Mouse (Mus musculus) monocyte, adult 5-6 weeks (primary cell): Measurements from ENCODE around the gene D16Ertd472e. TPM values are rescaled to one million over a fixed set of nuclear protein-coding genes. Genes with fewer than 3 reads are reported as not detected.

Source experiments
- ATAC-seq: fragments of 153-309, 156-312 bp; replicated peaks from 2 replicates; pipeline ENCODE4 v1.8.0; 2017; ENCODE audit warnings: mild to moderate bottlenecking; ENCODE audit not compliant: low TSS enrichment, insufficient number of reproducible peaks, severe bottlenecking, poor library complexity, low FRiP score
- total RNA-seq: library from RNA; stranded (forward); fragments of 200-1000, 200-491, 200-594 nt; gene quantifications from 3 replicates; pipeline ENCODE4 v1.2.3, GENCODE M21; 2017

Gene D16Ertd472e
- 44.1 to 55.3 TPM (median 51.0 TPM) in 3 replicates for total RNA-seq

DNA sequence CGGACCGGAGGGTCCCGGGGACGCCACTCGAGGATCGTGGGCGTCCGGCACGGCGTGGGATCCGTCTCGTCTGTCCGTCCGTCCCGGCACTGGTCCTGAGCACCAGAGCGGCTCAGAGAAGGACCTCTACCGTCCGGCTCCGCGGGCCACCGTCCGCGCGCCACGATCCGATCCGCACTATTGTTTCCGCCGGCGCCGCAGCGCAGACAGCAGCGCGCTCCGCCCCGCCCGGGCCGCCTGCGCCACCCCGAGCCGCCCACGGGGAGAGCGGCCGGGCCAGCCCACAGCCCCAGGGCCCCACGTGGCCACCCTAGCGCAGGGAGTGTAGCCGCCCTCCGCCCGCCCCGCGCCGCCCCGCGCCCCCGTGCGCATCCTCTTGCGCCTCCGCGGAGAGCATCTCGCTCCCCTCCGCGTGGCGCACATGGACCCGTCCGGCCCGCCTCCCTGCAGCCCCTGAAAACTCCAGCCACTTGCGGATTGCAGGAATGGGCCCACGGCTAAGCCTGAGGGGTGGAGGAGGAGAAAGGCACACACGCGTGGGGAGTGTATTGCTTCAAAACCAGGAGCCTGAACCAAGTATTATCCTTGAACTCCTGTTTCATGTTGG, at the start of gene D16Ertd472e:
Gene D16Ertd472e, minus strand, starts transcription at position 231 of the 607 bp plus-strand sequence.
- peak; percentile 77 for ATAC-seq

GRCm38 (mm10) chr16:78622755-78623154, 46.2 kb upstream of the D16Ertd472e start:
- ATAC-seq: no peak

DNA sequence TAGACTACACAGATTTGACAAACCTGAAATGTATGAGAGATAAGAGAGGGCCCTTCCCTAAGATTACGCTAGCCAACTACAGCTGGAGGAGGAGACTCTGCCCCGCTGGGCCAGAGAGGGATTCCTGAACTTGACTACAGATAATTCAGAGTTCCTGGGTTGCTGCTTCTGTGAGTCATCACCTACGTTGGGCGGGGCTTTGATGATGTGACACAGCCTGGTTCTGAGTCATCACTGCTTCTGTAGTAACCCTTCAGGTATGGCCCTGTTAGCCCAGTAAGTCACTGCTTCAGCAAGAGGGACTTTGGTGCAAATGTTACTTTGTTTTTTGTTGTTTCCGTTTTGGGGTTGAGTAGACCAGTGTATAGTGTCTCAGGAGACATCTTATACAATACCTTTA, 42.9 kb upstream of the D16Ertd472e start:
- no peak; the same call in 1 of the 2 replicates for ATAC-seq

- no peak for ATAC-seq
These were observed 41.4 kb upstream of the D16Ertd472e start for GRCm38 (mm10) chr16:78617757-78618532.

DNA sequence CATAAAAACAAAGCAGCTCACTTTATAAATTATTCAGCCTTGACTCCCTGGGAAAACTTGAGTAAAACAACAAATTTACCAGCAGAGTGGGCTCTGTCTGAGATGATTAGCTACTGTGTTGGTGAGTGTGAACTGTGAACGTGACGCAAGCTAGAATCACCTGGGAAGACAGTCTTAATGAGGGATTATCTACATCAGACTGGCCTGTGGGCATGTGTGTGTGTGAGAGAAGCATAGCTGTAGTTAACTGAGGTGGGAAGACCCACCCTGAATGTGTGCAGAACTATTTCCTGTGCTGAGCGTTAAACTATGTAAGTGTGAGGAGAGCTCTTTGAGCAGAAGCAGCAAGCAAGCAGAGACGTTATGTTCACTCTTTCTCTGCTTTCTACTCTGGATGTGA, 29.7 kb upstream of the D16Ertd472e start:
- ATAC-seq: peak; percentile 94

- no peak for ATAC-seq
These were observed 22.4 kb upstream of the D16Ertd472e start for GRCm38 (mm10) chr16:78598919-78599318.

DNA sequence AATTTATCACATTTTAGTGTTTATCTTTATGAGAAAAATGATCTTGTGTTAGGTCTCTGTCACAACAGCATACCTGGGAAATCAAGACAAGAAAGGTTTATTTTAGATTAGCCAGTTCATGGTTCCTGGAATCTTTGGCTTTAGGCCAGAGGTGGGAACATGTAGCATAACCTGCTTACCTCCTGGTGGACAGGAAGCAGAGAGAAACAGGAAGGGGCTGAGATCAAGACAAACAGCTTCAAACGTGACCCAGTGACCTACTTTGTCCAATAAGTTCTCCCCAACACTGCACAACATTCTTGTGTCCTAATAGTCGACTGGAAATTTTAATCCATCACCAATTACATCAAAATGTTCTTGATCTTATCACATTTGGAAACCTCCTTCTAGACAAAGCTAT, 19.9 kb upstream of the D16Ertd472e start:
- ATAC-seq: no peak

GRCm38 (mm10) chr16:78595821-78596220, 19.3 kb upstream of the D16Ertd472e start:
- ATAC-seq: no peak

- no peak for ATAC-seq
These were observed 17.6 kb upstream of the D16Ertd472e start for GRCm38 (mm10) chr16:78594154-78594553.

DNA sequence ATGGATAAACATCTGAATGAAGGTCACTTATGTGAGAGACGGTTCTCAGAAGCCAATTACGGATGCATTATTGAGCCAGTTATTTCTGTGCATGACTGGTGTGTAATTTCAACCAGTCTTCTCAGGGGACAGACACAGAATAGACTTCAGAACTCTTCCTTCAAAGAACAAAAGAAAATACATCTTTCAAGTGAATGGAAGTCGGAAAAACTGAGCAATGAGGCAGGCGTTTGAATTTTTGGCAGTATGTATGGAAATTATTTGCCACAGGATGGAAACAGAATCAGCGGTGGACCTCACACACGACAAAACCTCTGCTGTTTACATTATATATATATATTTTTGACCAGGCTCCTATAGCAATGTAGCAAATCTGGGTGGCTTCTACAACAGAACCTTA, 14.6 kb upstream of the D16Ertd472e start:
- ATAC-seq: no peak

DNA sequence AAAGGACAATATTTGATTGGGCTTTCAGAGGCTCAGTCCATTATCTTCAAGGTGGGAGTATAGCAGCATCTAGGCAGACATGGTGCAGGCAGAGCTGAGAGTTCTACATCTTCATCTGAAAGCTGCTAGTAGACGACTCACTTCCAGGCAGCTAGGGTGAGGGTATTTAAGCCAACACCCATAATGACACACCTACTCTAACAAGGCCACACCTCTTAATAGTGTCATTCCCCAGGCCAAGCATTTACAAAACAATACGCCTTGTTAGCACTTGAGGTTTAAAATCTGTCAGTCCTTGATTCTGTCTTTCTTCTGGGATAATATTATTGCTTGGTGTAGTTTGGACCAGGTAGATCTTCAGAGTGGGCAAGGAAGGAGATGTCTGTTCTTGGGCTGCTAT, 12.3 kb upstream of the D16Ertd472e start:
- no peak for ATAC-seq

DNA sequence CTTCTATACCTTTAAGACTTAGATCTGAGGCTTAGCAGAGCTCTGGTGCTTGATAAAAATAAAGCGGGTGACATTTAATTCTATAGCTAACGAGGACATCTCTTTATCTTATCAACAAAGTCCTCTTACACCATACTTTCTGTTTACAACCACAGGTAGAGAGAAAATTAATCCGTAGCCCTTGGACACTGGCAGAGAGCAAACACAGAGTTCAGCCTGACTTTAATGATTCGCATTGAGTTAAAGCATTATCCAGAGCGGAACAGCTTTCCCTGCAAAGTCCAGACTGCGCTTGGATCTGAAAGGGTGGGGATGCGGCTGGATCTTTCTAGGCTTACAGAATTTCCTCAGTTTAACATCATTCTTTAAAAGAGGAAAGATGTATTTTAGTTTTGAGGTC, 10.1 kb upstream of the D16Ertd472e start:
- no peak for ATAC-seq

DNA sequence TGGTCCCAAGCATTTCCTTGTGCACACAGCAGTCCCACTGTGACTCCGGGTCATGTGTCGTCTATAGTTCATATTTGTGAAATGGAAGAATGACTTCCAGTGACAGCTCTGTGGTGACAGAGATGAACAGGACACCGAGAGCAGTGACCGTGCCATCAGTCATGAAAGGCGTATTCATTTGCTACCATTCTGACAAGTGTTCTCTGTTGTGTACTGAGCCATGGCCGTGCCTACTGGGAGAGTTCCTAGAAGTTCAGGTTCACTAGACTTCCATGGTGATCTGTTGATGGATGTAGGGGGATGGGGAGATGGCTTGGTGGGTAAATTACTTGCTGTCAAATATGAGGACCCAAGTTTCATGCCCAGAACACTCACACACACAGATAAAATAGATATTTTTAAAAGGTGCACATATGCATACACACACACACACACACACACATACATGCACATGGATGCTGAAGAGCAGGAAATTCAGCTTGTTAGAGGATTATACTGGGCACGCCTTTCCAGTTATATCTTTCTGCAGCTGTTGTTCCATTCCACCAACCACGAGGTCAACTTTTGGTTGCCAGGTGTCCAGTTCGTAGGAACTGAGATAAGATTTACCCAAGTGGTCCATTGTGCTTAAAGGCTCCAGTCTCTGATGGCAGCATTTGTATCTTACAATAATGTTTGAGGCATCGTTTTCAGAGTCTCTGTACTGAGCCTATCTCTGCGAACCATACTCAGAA, 9.3 kb upstream of the D16Ertd472e start:
- no peak for ATAC-seq

DNA sequence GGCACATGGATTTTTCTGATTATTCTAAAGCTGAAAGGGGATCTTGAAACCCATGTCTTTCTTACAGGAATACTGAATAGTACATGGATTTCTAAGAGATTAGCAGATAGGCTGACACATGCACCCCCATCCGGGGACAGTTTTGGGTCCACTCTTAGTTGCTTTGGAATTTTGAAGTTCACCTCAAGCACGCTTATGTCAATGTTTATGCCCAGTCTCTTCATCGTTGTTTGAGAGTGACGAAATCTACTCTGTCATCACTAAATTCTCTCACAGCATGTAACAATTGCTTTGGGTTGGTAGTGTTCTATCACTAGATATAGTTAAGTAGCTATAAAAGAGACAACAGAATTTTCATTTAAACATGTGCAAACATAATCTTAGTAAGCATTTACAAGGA, 8.7 kb upstream of the D16Ertd472e start:
- no peak for ATAC-seq

DNA sequence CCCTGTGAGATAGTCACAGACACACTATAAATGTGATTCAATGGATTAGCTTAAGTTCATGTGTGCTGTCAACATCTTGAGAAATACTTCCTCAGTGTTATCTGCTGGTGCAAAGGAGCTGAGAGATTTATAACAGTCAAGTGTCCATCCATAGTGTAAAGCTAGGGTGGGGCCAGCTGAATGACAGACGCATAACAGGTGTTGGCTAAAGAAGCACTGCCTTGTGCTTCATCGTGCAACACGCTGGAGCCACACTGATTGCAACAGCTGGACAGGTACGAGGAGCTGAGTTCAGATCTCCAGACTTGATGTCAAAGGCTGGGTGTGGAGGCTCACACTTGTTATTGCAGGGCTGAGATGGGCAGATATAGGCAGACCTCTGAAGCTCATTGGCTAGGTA, 7.5 kb upstream of the D16Ertd472e start:
- ATAC-seq: no peak

DNA sequence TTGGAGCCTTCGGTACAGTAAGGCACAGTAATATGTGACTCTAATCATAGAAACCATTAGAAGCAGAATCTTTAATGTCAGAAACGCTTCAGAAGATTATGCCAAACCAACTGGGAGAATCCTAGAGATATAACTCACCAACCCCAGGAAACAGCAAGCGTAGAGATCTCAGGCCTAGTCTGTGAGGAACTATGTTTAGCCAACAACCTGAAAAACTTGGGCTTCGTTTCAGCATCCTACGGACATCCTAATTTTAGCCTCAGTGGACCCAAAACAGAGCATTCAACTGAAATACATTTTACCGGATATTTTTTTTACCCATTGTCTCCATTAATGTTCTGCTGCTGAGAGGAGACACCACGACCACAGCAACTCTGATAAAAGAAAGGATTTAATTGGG, 3.9 kb upstream of the D16Ertd472e start:
- ATAC-seq: no peak

DNA sequence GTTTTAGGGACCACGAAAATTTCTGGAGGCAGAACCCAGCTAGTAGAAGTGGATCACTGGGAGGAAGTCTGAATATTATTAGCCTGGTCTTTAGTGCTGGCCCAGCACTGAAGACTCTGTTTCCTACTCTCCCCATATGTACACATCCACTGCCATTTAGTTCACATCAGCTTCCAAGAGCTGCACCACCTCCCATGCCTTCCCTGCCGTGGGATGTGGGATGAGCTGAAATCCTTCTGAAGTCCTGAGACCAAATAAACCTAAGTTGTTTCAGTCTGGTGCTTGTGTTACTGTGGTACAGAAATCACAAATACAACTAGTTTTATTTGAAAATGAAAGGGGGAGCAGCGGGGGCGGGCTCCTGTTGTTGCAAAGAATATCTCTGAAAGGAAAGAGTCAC, 2.9 kb upstream of the D16Ertd472e start:
- no peak for ATAC-seq

DNA sequence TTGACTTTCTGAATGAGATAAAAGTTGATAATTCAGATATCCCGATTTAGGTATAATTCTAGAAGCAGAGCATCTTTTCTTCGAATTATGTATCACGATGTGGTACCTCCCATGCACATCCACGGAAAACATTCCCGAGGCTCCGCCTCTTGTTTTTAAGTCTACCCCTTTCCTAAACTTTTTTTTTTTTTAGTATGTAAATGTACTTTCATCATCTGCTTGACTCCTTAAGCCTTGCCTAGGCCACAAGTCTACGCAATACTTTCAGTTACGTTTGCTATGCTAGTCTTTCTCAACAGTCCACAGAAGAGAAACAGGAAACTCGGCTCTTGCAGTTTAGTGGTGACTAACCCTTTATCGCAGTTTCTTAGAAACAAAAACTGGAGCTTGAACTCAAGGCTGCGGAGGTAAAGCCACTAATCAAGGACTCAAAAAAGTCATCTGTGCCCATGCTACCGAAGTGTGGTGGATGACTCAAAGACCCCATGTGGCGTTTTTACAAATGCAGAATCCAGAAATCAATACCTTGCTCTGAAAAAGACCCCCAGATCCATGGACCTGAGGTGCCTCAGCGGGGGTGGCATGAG, 670 bp upstream of the D16Ertd472e start:
- peak; percentile 81 for ATAC-seq

GRCm38 (mm10) chr16:78575852-78576477, 543 bp downstream of the D16Ertd472e start:
- peak; percentile 7; the same call in 1 of the 2 replicates for ATAC-seq
